Mouse (Mus musculus) CH12.LX (cell line): ENCODE results near the gene Kif24. TPM values are rescaled to one million over a fixed set of nuclear protein-coding genes. Genes with fewer than 3 reads are reported as not detected.
A peak's percentile ranks its signal among the peaks of the same experiment; 100 is the strongest.

ENCODE experiments used
- DNase-seq: peaks from one replicate; pipeline ENCODE4 v3.0.0-alpha.2; 2013; ENCODE audit errors: extremely low read depth
- H3K27ac ChIP-seq: 2 replicates; pipeline ENCODE4 v1.5.1; 2012; ENCODE audit warnings: low read depth, mild to moderate bottlenecking, control low read depth, moderate library complexity; ENCODE audit not compliant: insufficient read depth
- H3K27me3 ChIP-seq: replicated peaks from 2 replicates; pipeline ENCODE3; 2012; ENCODE audit warnings: inconsistent platforms
- H3K36me3 ChIP-seq, 2 experiments: replicated peaks in 1 of 2; 2 replicates each; pipeline versions ENCODE3 to v1.6.1; 2012; ENCODE audit warnings: inconsistent platforms in 1 of 2, low read length in 1 of 2, mild to moderate bottlenecking in 1 of 2, mixed read lengths in 1 of 2, moderate library complexity in 1 of 2; ENCODE audit not compliant: control insufficient read depth in 1 of 2, insufficient read depth in 1 of 2
- H3K4me1 ChIP-seq, 2 experiments: 2 replicates each; pipeline ENCODE4 v1.6.1; 2012; ENCODE audit warnings: inconsistent platforms in 1 of 2, moderate library complexity in 1 of 2; ENCODE audit not compliant: insufficient read depth in 2 of 2, control insufficient read depth in 1 of 2
- H3K4me2 ChIP-seq: 2 replicates; pipeline ENCODE4 v1.6.1; 2012; ENCODE audit warnings: low read depth, mild to moderate bottlenecking, control low read depth; ENCODE audit not compliant: poor library complexity, insufficient read depth, severe bottlenecking
- H3K4me3 ChIP-seq, 3 experiments: fragments of 150-350 bp in 1 of 3; sonication (generic) in 1 of 3; replicated peaks in 1 of 3; 2 replicates each; pipeline versions ENCODE3 to v1.5.1; 2011 to 2012; ENCODE audit warnings: low read depth in 2 of 3, low read length in 2 of 3, mild to moderate bottlenecking in 2 of 3, moderate library complexity in 2 of 3, control low read depth in 1 of 3, improper control_type of control experiment in 1 of 3, inconsistent platforms in 1 of 3, mixed read lengths in 1 of 3; ENCODE audit not compliant: poor library complexity in 1 of 3
- H3K79me2 ChIP-seq: replicated peaks from 2 replicates; pipeline ENCODE4 v1.6.1; 2012; ENCODE audit warnings: mild to moderate bottlenecking, moderate library complexity; ENCODE audit not compliant: control insufficient read depth, poor library complexity, insufficient read depth, severe bottlenecking; ENCODE audit errors: extremely low read depth
- H3K9ac ChIP-seq: 2 replicates; pipeline ENCODE4 v1.6.1; 2012; ENCODE audit warnings: low read depth, mild to moderate bottlenecking, control low read depth, moderate library complexity; ENCODE audit not compliant: insufficient read depth
- H3K9me3 ChIP-seq: replicated peaks from 2 replicates; pipeline ENCODE3; 2012; ENCODE audit warnings: low read length, inconsistent platforms, mixed read lengths
- CHD1 ChIP-seq: IDR thresholded peaks from 2 replicates; pipeline ENCODE4 v1.6.1; 2012; ENCODE audit warnings: low read depth, low read length, improper control_type of control experiment, inconsistent platforms
- CHD2 ChIP-seq: IDR thresholded peaks from 2 replicates; pipeline ENCODE4 v1.6.1; 2011; ENCODE audit warnings: low read length, improper control_type of control experiment
- CTCF ChIP-seq, 2 experiments: IDR thresholded peaks in 1 of 2; conservative IDR thresholded peaks in 1 of 2; 2 replicates each; pipeline ENCODE4 v1.5.1; 2011 to 2012; ENCODE audit warnings: low read depth in 2 of 2, low read length in 2 of 2, improper control_type of control experiment in 1 of 2, inconsistent platforms in 1 of 2, mild to moderate bottlenecking in 1 of 2, moderate library complexity in 1 of 2
- E2F4 ChIP-seq: IDR thresholded peaks from 2 replicates; pipeline ENCODE4 v1.6.1; 2011; ENCODE audit warnings: low read depth, low read length, improper control_type of control experiment; ENCODE audit not compliant: insufficient replicate concordance
- ELF1 ChIP-seq: IDR thresholded peaks from 2 replicates; pipeline ENCODE4 v1.6.1; 2014; ENCODE audit warnings: low read depth, mild to moderate bottlenecking, inconsistent platforms, low read length, improper control_type of control experiment
- EP300 ChIP-seq: IDR thresholded peaks from 2 replicates; pipeline ENCODE4 v1.6.1; 2011; ENCODE audit warnings: low read length, improper control_type of control experiment
- ETS1 ChIP-seq: conservative IDR thresholded peaks from 2 replicates; pipeline ENCODE4 v1.6.1; 2012; ENCODE audit warnings: low read depth, mild to moderate bottlenecking, inconsistent platforms, low read length, improper control_type of control experiment, moderate library complexity
- HCFC1 ChIP-seq: IDR thresholded peaks from 2 replicates; pipeline ENCODE4 v1.6.1; 2012; ENCODE audit warnings: low read depth, mild to moderate bottlenecking, inconsistent platforms, low read length, improper control_type of control experiment
- JUN ChIP-seq: IDR thresholded peaks from 2 replicates; pipeline ENCODE4 v1.6.1; 2011; ENCODE audit warnings: low read depth, mild to moderate bottlenecking, low read length, improper control_type of control experiment, moderate library complexity; ENCODE audit not compliant: insufficient read depth
- MAX ChIP-seq: IDR thresholded peaks from 2 replicates; pipeline ENCODE4 v1.6.1; 2011; ENCODE audit warnings: low read length, improper control_type of control experiment
- MAZ ChIP-seq: IDR thresholded peaks from 2 replicates; pipeline ENCODE4 v1.6.1; 2012; ENCODE audit warnings: low read depth, mild to moderate bottlenecking, inconsistent platforms, low read length, improper control_type of control experiment, moderate library complexity
- MEF2A ChIP-seq: IDR thresholded peaks from 2 replicates; pipeline ENCODE4 v1.6.1; 2014; ENCODE audit warnings: low read depth, mild to moderate bottlenecking, inconsistent platforms, low read length, improper control_type of control experiment, borderline replicate concordance
- NELFE ChIP-seq: IDR thresholded peaks from 2 replicates; pipeline ENCODE4 v1.6.1; 2011; ENCODE audit warnings: low read depth, low read length, improper control_type of control experiment
- NRF1 ChIP-seq: IDR thresholded peaks from 2 replicates; pipeline ENCODE4 v1.6.1; 2014; ENCODE audit warnings: low read depth, mild to moderate bottlenecking, inconsistent platforms, low read length, improper control_type of control experiment, moderate library complexity
- POLR2A ChIP-seq: IDR thresholded peaks from 2 replicates; pipeline ENCODE4 v1.6.1; 2011; ENCODE audit warnings: low read depth, mild to moderate bottlenecking, improper control_type of control experiment, low read length
- POLR2AphosphoS2 ChIP-seq: IDR thresholded peaks from 2 replicates; pipeline ENCODE4 v1.6.1; 2011; ENCODE audit warnings: low read depth, low read length, improper control_type of control experiment
- RAD21 ChIP-seq: IDR thresholded peaks from 2 replicates; pipeline ENCODE4 v1.6.1; 2011; ENCODE audit warnings: low read depth, mild to moderate bottlenecking, low read length, improper control_type of control experiment, moderate library complexity
- RCOR1 ChIP-seq: conservative IDR thresholded peaks from 2 replicates; pipeline ENCODE4 v1.6.1; 2012; ENCODE audit warnings: low read depth, mild to moderate bottlenecking, inconsistent platforms, low read length, improper control_type of control experiment
- SIN3A ChIP-seq: IDR thresholded peaks from 2 replicates; pipeline ENCODE4 v1.6.1; 2012; ENCODE audit warnings: low read length, improper control_type of control experiment, inconsistent platforms
- SMC3 ChIP-seq: IDR thresholded peaks from 2 replicates; pipeline ENCODE4 v1.6.1; 2011; ENCODE audit warnings: low read depth, low read length, improper control_type of control experiment
- USF1 ChIP-seq: IDR thresholded peaks from 2 replicates; pipeline ENCODE4 v1.6.1; 2014; ENCODE audit warnings: low read depth, mild to moderate bottlenecking, inconsistent platforms, low read length, improper control_type of control experiment
- USF2 ChIP-seq: conservative IDR thresholded peaks from 2 replicates; pipeline ENCODE4 v1.6.1; 2011; ENCODE audit warnings: low read depth, low read length, improper control_type of control experiment
- ZC3H11A ChIP-seq: IDR thresholded peaks from 2 replicates; pipeline ENCODE4 v1.6.1; 2012; ENCODE audit warnings: low read depth, mild to moderate bottlenecking, inconsistent platforms, low read length, improper control_type of control experiment
- ZMIZ1 ChIP-seq: IDR thresholded peaks from 2 replicates; pipeline ENCODE4 v1.6.1; 2012; ENCODE audit warnings: low read depth, mild to moderate bottlenecking, inconsistent platforms, low read length, improper control_type of control experiment
- dilution Hi-C: fragments of 300-500 bp; cut with MboI; formaldehyde crosslinking; loops from 2 replicates; pipeline ENCODE4 v1.14.3; 2020; ENCODE audit warnings: low sequenced_read_pairs; ENCODE audit not compliant: extremely low pct_unique_long_range_greater_than_20kb, extremely low pct_ligation_motif_present
- in situ Hi-C: fragments of 300-500 bp; cut with MboI; formaldehyde crosslinking; loops from 3 replicates; pipeline ENCODE4 v1.14.3; 2019; ENCODE audit warnings: low sequenced_read_pairs, low pct_ligation_motif_present, low pct_unique_long_range_greater_than_20kb, mixed read lengths
- polyA plus RNA-seq: library from polyadenylated mRNA; unstranded; fragments of >175 nt; gene quantifications from 2 replicates; pipeline ENCODE4 v1.2.1, GENCODE M21; 2012; ENCODE audit warnings: low read depth; ENCODE audit not compliant: insufficient read length
- total RNA-seq, 2 experiments: library from RNA; depleted of rRNA; stranded (reverse); fragments of 300-350 nt in 1 of 2; fragments of >200 nt in 1 of 2; gene quantifications; 2 replicates each; pipeline ENCODE4 v1.2.3; 2012 to 2014

The Kif24 gene
- total and polyA plus RNA-seq, 3 experiments: 6.4 to 8.6 (median 8.4) TPM

DNA sequence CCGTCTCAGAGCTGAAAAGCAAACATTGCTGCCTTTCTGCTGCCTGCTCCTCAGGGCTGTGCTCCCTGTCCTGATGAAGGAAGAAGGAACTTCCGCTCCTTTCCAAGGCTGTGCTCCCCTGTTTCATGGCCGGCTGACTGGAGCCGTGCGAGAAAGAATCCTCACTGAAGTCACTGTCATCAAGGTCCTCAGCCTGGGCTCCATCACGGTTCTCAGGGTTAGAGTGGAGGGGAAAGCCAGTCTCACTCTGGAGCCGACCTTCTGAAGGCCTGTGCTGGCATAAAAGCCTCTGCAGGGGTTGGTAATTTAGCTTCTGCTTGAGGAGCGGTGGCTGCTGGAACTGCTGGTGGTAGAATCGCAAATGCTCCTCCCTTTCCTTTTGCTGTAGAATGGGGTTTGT is 70.0 kb downstream of the Kif24 start:
- in situ Hi-C loops (no loop called here), dilution Hi-C loops (no loop called here)
- TF ChIP-seq USF1: no peak
- TF ChIP-seq MAX: no peak
- Histone ChIP-seq H3K9me3 (no peaks in the 10 kb centered on the region), H3K4me1 (no peaks in the 10 kb centered on the region), H3K36me3 (peaks cover 38 to 90% of the 10 kb centered on the region in 2 experiments), H3K4me3 (no peak overlapping the region), H3K27me3 (no peaks in the 10 kb centered on the region), H3K9ac (no peak overlapping the region), H3K79me2 (no peaks in the 10 kb centered on the region), H3K27ac (no peak overlapping the region), H3K4me2 (no peak overlapping the region)
- no peak for DNase-seq

DNA sequence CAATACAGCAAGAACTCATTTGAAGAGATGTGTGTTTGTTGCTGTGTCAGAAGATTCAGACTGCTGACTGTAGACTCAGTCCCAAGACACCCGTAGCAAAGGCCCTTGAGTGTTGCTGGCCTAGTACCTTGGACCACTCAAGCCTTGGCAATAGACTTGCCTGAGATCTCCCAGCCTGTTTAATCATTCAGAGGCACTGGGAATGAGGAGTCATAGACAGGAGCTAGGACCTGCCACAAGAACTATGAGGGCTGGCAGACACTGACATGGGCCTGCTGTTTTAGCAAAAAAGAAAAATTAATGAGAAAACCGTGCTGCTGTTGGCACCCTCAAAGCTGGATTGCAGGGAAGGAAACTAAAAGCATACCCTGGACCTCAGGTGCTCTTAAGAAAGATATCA is 73.7 kb downstream of the Kif24 start:
- Histone ChIP-seq H3K27ac (no peak overlapping the region), H3K4me1 (no peaks in the 10 kb centered on the region), H3K79me2 (no peaks in the 10 kb centered on the region), H3K4me2 (no peak overlapping the region), H3K4me3 (no peak overlapping the region), H3K36me3 (peaks cover 63 to 96% of the 10 kb centered on the region in 2 experiments), H3K9ac (no peak overlapping the region), H3K9me3 (no peaks in the 10 kb centered on the region), H3K27me3 (no peaks in the 10 kb centered on the region)
- no peak for DNase-seq
- in situ Hi-C loops: no loop called here
- TF ChIP-seq POLR2AphosphoS2 (no peak), NRF1 (no peak), HCFC1 (no peak), NELFE (no peak), MEF2A (no peak), JUN (no peak), ZMIZ1 (no peak), EP300 (no peak), MAZ (no peak)
- dilution Hi-C loops: no loop called here

DNA sequence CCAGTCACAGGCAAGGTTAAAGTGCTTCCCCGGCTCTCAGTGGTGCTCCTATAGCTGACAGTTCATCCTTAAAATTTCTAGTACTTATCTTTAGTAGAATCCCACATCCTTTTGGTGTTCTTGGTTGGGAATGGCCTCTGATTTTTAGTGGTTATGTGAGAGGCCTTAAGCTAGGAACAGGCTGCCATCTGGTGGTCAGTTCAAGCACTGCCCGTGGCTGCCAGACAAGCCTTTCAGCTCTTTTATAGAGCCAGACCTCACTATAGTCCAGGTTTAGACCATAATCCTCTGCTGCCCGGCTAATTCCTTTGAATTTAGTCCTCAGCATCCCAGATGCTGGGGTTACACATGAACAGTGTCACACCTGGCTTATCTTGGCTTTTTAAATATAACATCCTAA is 74.6 kb downstream of the Kif24 start:
- TF ChIP-seq SIN3A (no peak), RAD21 (peak; percentile 92), CHD2 (no peak), RCOR1 (no peak), USF2 (no peak), JUN (no peak), SMC3 (peak; percentile 85), CHD1 (no peak), CTCF (conservative IDR thresholded peaks at IDR 0.05 in 1 of 2, IDR thresholded peaks at IDR 0.05 in 1 of 2; ENCODE audit: low read depth in 2 of 2, low read length in 2 of 2) (peak; percentile 72 to 90), ZMIZ1 (no peak), ETS1 (no peak), POLR2A (no peak), ELF1 (no peak), HCFC1 (no peak), E2F4 (no peak), ZC3H11A (peak; percentile 38)
- TF ChIP-seq, all 38 proteins: peak for 4
- 0 out of 4 replicates have a peak, but pooled peaks cover 0 to 4% of the 10 kb centered on the region in 2 experiments for H3K4me1 ChIP-seq
- no peaks in the 10 kb centered on the region for H3K27me3 ChIP-seq
- H3K4me2 ChIP-seq: no peak overlapping the region
- no peak overlapping the region for H3K4me3 ChIP-seq
- H3K9ac ChIP-seq: no peak overlapping the region
- peaks cover 60 to 92% of the 10 kb centered on the region in 2 experiments for H3K36me3 ChIP-seq
- no peak overlapping the region for H3K27ac ChIP-seq
- no peaks in the 10 kb centered on the region for H3K9me3 ChIP-seq
- peak; percentile 70 for DNase-seq
- no peaks in the 10 kb centered on the region for H3K79me2 ChIP-seq
- in situ Hi-C loops (no loop called here), dilution Hi-C loops (no loop called here)
